Mouse (Mus musculus) neural tube, embryonic 13.5 days (tissue): Measurements from ENCODE around the gene Prkcb. TPM values are rescaled to one million over a fixed set of nuclear protein-coding genes. Genes with fewer than 3 reads are reported as not detected.

Experiments used
- ATAC-seq: fragments of 200-750 bp; cut with Nextera tagmentation; 2 replicates; pipeline ENCODE4 v1.8.0; 2017; ENCODE audit warnings: low read depth, mild to moderate bottlenecking, moderate TSS enrichment, moderate library complexity
- H3K27ac ChIP-seq: fragments of 300-500 bp; sonication (generic); replicated peaks from 2 replicates; pipeline ENCODE4 v1.5.1; 2015; ENCODE audit warnings: moderate library complexity, mild to moderate bottlenecking, inconsistent platforms
- H3K27me3 ChIP-seq: fragments of 300-500 bp; sonication (generic); 2 replicates; pipeline ENCODE4 v1.6.1; 2015; ENCODE audit warnings: mild to moderate bottlenecking, inconsistent platforms
- H3K36me3 ChIP-seq: fragments of 300-500 bp; sonication (generic); 2 replicates; pipeline ENCODE4 v1.6.1; 2015; ENCODE audit warnings: mild to moderate bottlenecking, inconsistent platforms
- H3K4me1 ChIP-seq: fragments of 300-500 bp; sonication (generic); replicated peaks from 2 replicates; pipeline ENCODE4 v1.6.1; 2015; ENCODE audit warnings: inconsistent platforms
- H3K4me2 ChIP-seq: fragments of 300-500 bp; sonication (generic); 2 replicates; pipeline ENCODE4 v1.6.1; 2015; ENCODE audit warnings: inconsistent platforms, mild to moderate bottlenecking, moderate library complexity
- H3K4me3 ChIP-seq: fragments of 300-500 bp; sonication (generic); 2 replicates; pipeline ENCODE4 v1.5.1; 2015; ENCODE audit warnings: mild to moderate bottlenecking, inconsistent platforms
- H3K9ac ChIP-seq: fragments of 300-500 bp; sonication (generic); 2 replicates; pipeline ENCODE4 v1.6.1; 2015; ENCODE audit warnings: moderate library complexity, mild to moderate bottlenecking, inconsistent platforms
- H3K9me3 ChIP-seq: fragments of 300-500 bp; sonication (generic); 2 replicates; pipeline ENCODE4 v1.6.1; 2016; ENCODE audit warnings: inconsistent platforms
- WGBS: fragments of 180-500 bp; shearing (Covaris S2); methylation state at CpG from one replicate; pipeline ENCODE4 v1.1.7; 2015; 5-methylcytosine and 5-hydroxymethylcytosine counted together
- polyA plus RNA-seq: library from polyadenylated mRNA; unstranded; fragments of >200 nt; fragmentation: Nextera tagmentation; extraction: Ambion mirVana; gene quantifications from 2 replicates; pipeline ENCODE4 v1.2.1, GENCODE M21; 2015

Gene Prkcb
- polyA plus RNA-seq, 1 experiment from 2014 or later: 52.9 TPM

DNA sequence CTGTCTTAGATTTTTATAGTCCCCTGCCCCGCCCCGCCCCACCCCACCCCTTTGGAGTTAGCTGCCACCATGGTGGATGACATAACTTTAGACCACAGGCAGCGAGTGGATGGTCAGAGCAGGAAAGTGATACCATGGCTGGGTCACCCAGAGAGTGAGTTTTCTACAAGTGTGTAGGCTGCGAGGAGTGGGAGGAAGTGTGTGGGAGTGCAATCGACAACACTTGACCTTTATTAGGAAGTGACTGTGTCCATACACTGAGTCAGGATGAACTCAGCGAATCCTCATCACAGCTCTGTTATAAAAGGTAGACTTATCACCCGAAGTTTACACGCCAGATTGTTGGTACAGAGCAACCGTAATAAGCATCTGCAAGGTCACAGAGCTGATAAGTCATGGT is 126.8 kb downstream of the Prkcb start:
- no peaks in the 10 kb centered on the region for H3K9me3 ChIP-seq
- no peak overlapping the region for H3K4me2 ChIP-seq
- 89% methylated on average over 9 of the region's 9 CpGs for WGBS
- H3K27me3 ChIP-seq: no peaks in the 10 kb centered on the region
- no peak overlapping the region for H3K4me3 ChIP-seq
- peaks cover 13% of the 10 kb centered on the region for H3K4me1 ChIP-seq
- ATAC-seq: peak; percentile 26; the same call in 1 of the 2 replicates
- no peak overlapping the region for H3K9ac ChIP-seq
- H3K27ac ChIP-seq: peak overlapping the region; percentile 54
- H3K36me3 ChIP-seq: no peaks in the 10 kb centered on the region

DNA sequence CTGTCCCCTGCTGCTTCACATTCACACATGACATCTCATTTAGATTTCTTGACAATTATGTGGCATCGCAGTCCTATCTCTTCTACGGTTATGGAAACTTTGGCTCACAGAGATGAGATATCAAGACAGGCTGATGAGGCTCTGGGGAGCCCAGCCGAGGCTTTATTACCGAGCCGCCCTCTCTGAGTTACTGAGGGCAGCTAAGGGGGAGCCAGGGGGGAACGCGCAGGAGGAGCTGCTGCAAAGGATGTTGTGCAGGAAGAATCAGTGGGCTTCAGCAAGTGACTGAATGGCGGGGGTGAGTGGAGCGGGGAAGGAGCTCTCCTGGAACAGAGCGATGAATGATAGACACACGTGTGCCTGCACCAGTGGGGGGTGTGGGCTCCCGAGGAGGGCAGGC is 127.4 kb downstream of the Prkcb start:
- H3K4me3 ChIP-seq: no peak overlapping the region
- peaks cover 13% of the 10 kb centered on the region for H3K4me1 ChIP-seq
- H3K27me3 ChIP-seq: no peaks in the 10 kb centered on the region
- no peaks in the 10 kb centered on the region for H3K9me3 ChIP-seq
- H3K4me2 ChIP-seq: no peak overlapping the region
- H3K36me3 ChIP-seq: no peaks in the 10 kb centered on the region
- WGBS: 36% methylated on average over 12 of the region's 12 CpGs
- H3K27ac ChIP-seq: peak overlapping the region; percentile 54
- peak; percentile 79 for ATAC-seq
- H3K9ac ChIP-seq: no peak overlapping the region

DNA sequence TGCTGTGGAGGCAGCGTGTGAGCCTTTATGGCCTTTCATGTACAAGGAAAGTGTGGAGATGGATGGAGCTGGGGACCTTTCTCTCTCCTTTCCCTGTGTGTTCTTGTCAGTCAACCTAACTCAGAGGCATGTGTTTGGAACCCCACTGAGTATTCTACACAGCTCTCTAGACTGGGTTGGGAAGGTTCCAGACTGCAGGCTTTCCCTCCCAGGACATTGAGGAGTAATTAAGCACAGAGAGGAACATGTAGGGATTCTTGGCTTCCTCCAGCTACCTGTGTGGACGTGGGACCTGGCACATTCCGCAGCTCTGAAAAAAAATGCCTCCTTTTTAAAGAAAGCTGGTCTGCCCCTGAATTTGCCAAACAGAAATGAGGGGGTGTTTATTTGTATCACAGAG is 130.0 kb downstream of the Prkcb start:
- 80% methylated on average over 3 of the region's 3 CpGs for WGBS

DNA sequence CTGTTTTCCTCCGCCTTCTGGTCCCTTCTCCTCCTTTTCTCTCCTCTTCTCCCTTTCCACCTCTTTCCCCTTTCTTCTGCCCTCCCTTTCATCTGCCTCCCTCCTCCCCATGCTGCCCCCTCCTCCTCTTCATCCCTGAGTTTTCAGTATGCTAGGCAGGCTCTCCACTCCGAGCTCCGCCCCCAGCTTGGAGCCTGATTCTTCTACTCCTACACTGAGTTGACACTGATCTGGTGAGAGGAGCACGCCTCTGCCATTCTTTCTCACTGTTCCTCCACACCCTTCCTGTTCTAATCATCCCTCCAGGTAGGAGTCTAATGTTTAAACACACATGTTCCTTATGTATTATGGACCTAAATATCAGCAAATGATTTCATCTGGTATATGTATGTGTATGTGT is 135.3 kb downstream of the Prkcb start:
- no peak for ATAC-seq
- 68% methylated on average over 4 of the region's 4 CpGs for WGBS
- Histone ChIP-seq H3K4me1 (0 out of 2 replicates have a peak, but pooled peaks cover 4% of the 10 kb centered on the region), H3K4me2 (no peak overlapping the region), H3K4me3 (no peak overlapping the region), H3K27ac (no peak overlapping the region), H3K27me3 (no peaks in the 10 kb centered on the region), H3K9ac (no peak overlapping the region), H3K36me3 (no peaks in the 10 kb centered on the region), H3K9me3 (no peaks in the 10 kb centered on the region)

More for the DNA sequence above, 130.0 kb downstream of the Prkcb start:
- Histone ChIP-seq H3K9ac (no peak overlapping the region), H3K9me3 (no peaks in the 10 kb centered on the region), H3K27ac (no peak overlapping the region), H3K27me3 (no peaks in the 10 kb centered on the region), H3K4me2 (no peak overlapping the region), H3K4me3 (no peak overlapping the region), H3K4me1 (peaks cover 17% of the 10 kb centered on the region), H3K36me3 (no peaks in the 10 kb centered on the region)
- no peak for ATAC-seq

DNA sequence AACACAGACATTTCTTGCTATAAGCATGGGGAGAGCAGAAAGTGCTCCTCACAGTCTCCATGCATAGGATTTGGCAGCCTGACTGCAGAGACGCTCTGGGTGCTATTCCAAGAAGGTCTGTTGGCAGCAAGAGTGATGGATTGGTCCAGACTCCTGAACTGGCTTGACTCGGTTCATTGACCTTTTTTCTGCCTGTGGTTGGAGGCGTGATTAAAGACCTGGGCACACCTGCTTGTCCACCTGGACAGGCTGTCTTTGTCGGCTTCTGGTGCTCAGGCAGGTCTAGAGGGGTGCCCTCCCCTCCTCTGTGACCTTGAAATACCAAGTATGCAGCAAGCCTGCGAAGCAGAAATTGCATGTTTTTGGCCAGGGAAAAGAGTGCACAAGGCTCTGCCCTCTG is 140.6 kb downstream of the Prkcb start:
- no peaks in the 10 kb centered on the region for H3K36me3 ChIP-seq
- ATAC-seq: no peak
- 82% methylated on average over 5 of the region's 5 CpGs for WGBS
- no peaks in the 10 kb centered on the region for H3K27me3 ChIP-seq
- H3K4me1 ChIP-seq: no peaks in the 10 kb centered on the region
- no peak overlapping the region for H3K4me2 ChIP-seq
- H3K4me3 ChIP-seq: no peak overlapping the region
- H3K27ac ChIP-seq: no peak overlapping the region
- no peaks in the 10 kb centered on the region for H3K9me3 ChIP-seq
- no peak overlapping the region for H3K9ac ChIP-seq

DNA sequence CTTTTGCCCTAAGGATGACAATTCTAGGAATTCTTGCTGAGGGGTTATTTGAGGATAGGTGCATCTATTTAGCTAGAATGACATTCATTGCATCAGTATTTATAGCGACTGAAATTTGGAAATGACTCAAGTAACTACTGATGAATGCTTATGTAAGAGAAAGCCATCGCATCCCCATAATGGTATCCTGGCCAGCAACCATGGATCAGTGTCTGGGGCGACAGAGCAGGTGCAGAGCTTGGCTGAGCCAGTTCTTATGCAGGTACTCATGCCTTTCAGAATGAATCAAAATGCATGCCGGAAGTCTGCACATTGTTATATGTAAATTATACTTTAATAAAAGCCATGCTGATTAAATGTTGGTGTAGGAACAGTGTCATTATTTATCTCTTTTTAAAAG is 143.8 kb downstream of the Prkcb start:
- Histone ChIP-seq H3K36me3 (no peaks in the 10 kb centered on the region), H3K9me3 (no peaks in the 10 kb centered on the region), H3K27me3 (no peaks in the 10 kb centered on the region), H3K4me1 (no peaks in the 10 kb centered on the region; the same call in 1 of the 2 replicates), H3K9ac (no peak overlapping the region), H3K4me3 (no peak overlapping the region), H3K4me2 (no peak overlapping the region), H3K27ac (no peak overlapping the region)
- WGBS: 79% methylated on average over 4 of the region's 4 CpGs
- no peak for ATAC-seq

DNA sequence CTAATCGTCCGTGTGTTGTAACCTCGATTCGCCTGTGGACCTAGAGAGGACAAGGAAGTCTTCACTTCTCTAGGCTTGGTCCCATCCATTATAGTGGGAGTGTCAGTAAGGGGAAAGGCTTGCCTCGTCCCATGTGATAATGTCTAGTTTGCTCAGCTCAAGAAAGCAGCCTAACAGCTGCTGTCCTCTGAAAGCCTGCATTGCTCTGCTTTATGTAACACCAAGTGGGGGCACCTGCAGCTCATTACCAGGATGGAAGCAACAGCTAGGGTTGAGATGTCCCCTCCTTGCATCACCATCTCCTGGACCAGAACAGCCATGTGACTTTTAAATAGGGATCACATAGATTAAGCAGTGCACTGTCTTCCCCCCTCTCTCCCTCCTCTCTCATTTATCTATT is 144.8 kb downstream of the Prkcb start:
- no peaks in the 10 kb centered on the region for H3K36me3 ChIP-seq
- H3K4me2 ChIP-seq: no peak overlapping the region
- H3K9ac ChIP-seq: no peak overlapping the region
- no peaks in the 10 kb centered on the region for H3K27me3 ChIP-seq
- no peak for ATAC-seq
- WGBS: 89% methylated on average over 5 of the region's 5 CpGs
- H3K9me3 ChIP-seq: no peaks in the 10 kb centered on the region
- no peak overlapping the region for H3K27ac ChIP-seq
- no peaks in the 10 kb centered on the region; the same call in 1 of the 2 replicates for H3K4me1 ChIP-seq
- no peak overlapping the region for H3K4me3 ChIP-seq

DNA sequence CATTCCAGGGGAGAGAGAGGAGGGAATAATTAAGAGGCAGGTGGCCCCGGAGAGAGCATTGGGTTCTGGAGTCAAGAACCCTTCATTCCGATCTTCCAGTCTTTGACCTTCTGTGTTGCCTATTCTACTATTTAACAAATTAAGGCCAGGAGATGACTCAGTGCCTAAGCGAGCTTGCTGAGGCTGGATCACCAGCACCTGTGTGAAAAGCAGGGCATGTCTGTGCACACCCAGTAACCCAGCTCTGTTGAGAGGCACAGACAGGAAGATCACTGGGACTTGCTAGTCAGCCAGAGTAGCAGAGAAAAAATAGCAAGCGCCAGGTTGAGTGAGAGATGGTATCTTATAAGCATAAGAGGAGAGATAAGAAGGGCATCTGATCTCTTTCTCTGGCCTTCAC is 146.4 kb downstream of the Prkcb start:
- no peak for ATAC-seq
- no peak overlapping the region for H3K9ac ChIP-seq
- no peaks in the 10 kb centered on the region for H3K9me3 ChIP-seq
- 88% methylated on average over 4 of the region's 4 CpGs for WGBS
- no peaks in the 10 kb centered on the region for H3K36me3 ChIP-seq
- H3K27ac ChIP-seq: no peak overlapping the region
- H3K4me1 ChIP-seq: no peaks in the 10 kb centered on the region; the same call in 1 of the 2 replicates
- H3K27me3 ChIP-seq: no peaks in the 10 kb centered on the region
- no peak overlapping the region for H3K4me2 ChIP-seq
- no peak overlapping the region for H3K4me3 ChIP-seq

DNA sequence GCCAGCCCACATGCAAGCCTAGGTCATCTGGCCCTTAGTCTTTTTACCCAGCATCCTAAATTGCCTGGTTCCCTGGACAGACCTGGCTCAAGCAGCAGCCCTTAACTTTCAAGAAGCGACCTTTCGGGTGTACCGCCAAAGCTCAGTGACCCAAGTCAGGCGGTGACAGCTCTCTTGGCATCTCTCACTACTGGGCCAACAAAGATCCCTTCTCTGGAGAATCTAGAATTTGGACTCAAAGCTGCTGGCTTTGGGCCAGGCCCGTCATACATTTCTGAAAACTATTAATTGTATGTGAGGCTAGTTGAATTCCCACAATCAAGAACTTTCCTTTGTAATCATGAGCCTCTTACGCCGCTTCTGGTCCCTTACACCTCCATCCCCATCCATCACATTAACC is 147.0 kb downstream of the Prkcb start:
- H3K27ac ChIP-seq: no peak overlapping the region
- H3K9me3 ChIP-seq: no peaks in the 10 kb centered on the region
- no peaks in the 10 kb centered on the region; the same call in 1 of the 2 replicates for H3K4me1 ChIP-seq
- H3K27me3 ChIP-seq: no peaks in the 10 kb centered on the region
- WGBS: 88% methylated on average over 7 of the region's 7 CpGs
- no peak overlapping the region for H3K4me3 ChIP-seq
- H3K4me2 ChIP-seq: no peak overlapping the region
- ATAC-seq: no peak
- no peak overlapping the region for H3K9ac ChIP-seq
- no peaks in the 10 kb centered on the region for H3K36me3 ChIP-seq

DNA sequence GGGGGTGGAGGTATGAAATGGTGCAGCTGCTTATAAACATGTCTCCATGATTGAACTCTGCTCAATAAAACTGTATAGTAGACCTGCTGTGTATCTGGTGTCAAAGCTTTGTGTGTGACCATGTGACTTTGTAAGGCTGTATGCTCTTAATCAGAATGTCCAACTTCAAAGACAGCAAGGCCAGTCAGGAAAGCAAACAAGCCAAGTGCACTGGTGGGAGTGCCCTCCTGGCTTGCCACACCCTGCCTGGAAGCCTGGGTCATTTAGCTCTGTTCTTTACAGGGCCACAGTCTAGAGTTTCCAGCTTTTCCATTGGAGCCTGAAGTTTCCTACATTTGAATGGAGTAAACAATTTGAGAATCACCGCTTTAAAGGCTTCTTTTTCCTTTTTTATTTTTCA is 148.8 kb downstream of the Prkcb start:
- WGBS: 81% methylated on average over 1 of the region's 1 CpGs
- Histone ChIP-seq H3K9me3 (no peaks in the 10 kb centered on the region), H3K4me3 (no peak overlapping the region), H3K9ac (no peak overlapping the region), H3K27ac (no peak overlapping the region), H3K27me3 (no peaks in the 10 kb centered on the region), H3K4me1 (no peaks in the 10 kb centered on the region; the same call in 1 of the 2 replicates), H3K36me3 (no peaks in the 10 kb centered on the region), H3K4me2 (no peak overlapping the region)
- no peak for ATAC-seq

DNA sequence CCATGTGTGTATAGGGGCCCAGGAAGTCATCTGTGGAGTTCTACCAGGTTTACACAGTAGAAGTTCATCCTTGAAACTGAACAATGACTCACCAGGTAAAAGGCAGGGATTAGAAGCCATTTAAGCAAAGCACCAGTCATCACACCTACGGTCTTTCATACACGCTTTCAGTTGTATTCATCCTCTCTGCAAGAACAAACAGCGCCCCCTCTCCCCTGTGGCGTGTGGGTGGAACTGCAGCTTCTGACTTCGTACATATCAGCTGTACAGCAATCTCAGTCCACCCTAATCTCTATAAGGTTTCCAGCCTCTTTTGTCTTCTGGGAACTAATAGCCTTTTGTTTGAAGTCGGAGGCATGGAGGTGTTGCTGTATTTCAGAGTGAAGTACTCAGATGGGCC is 156.5 kb downstream of the Prkcb start:
- H3K36me3 ChIP-seq: no peaks in the 10 kb centered on the region
- no peaks in the 10 kb centered on the region for H3K9me3 ChIP-seq
- ATAC-seq: no peak
- no peaks in the 10 kb centered on the region for H3K27me3 ChIP-seq
- no peak overlapping the region for H3K4me3 ChIP-seq
- H3K9ac ChIP-seq: no peak overlapping the region
- H3K4me2 ChIP-seq: no peak overlapping the region
- no peak overlapping the region for H3K27ac ChIP-seq
- H3K4me1 ChIP-seq: no peaks in the 10 kb centered on the region
- WGBS: 63% methylated on average over 6 of the region's 6 CpGs

DNA sequence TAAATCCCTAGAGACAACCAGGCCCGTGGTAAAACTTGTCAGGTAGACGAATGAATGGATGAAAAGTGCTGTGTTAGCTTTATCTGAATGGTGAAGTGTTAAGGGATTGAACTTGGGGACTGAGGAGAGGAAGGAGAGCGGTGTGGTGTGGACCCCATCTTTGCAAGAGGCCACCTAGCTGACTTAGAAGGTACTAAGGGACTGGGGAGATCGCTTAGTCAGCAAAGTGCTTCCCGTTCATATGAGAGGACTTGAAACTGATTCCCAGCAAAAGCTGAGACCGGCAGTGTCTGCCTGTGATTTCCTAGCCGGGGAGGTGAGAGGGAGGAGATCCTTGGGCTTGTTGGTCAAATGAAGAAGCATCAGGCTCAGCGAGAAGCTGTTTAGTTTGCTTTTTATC is 164.1 kb downstream of the Prkcb start:
- 77% methylated on average over 8 of the region's 8 CpGs for WGBS
- H3K9me3 ChIP-seq: no peaks in the 10 kb centered on the region
- H3K36me3 ChIP-seq: no peaks in the 10 kb centered on the region
- no peak overlapping the region for H3K4me2 ChIP-seq
- ATAC-seq: no peak
- H3K4me1 ChIP-seq: 0 out of 2 replicates have a peak, but pooled peaks cover 6% of the 10 kb centered on the region
- H3K27me3 ChIP-seq: no peaks in the 10 kb centered on the region
- no peak overlapping the region for H3K9ac ChIP-seq
- H3K27ac ChIP-seq: no peak overlapping the region
- no peak overlapping the region for H3K4me3 ChIP-seq

DNA sequence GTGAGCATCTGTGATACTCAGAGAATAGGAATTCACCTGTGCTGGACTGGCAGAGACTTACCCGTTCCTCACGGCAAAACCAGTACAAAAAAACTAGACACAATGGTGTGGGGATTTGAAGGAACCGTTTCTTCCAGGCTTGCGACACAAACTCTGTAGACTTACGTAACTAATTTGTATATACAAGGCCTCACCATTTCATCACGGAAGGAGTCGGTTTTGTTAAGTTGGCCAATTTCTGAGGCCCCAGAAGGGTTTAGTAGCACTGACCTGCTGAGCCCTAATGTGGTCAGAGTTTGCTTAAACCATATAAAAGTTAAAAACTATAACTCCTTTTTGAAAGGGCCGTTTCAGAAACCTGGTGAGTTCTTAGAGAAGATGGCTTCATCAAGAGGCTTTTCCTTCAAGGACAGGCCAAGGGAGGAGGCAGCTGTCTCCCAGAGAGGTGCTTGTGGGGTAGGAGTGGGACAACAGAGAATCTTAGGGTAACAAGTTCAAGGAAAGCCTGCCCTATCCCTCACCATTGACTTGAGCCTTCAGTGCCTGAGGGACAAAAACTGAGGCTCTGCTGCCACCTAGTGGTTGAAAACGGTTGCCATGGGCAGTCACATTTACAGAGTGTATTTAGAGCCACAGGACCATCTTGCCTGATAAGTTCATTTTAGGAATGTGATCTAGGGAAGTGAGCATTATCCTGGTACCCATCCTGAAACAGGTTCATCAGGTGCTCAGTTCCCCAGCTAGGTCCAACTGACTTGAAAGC is 170.8 kb downstream of the Prkcb start:
- no peak overlapping the region for H3K4me3 ChIP-seq
- WGBS: 73% methylated on average over 9 of the region's 9 CpGs

More for the DNA sequence above, 170.8 kb downstream of the Prkcb start:
- Histone ChIP-seq H3K27me3 (no peaks in the 10 kb centered on the region), H3K27ac (no peak overlapping the region), H3K36me3 (no peaks in the 10 kb centered on the region), H3K4me2 (no peak overlapping the region), H3K4me1 (no peaks in the 10 kb centered on the region), H3K9ac (no peak overlapping the region), H3K9me3 (no peaks in the 10 kb centered on the region)
- ATAC-seq: peak; percentile 79
